Mouse (Mus musculus): ENCODE data around the gene Edaradd. TPM values are rescaled to one million over a fixed set of nuclear protein-coding genes. Genes with fewer than 3 reads are reported as not detected.
A peak's percentile ranks its signal among the peaks of the same experiment; 100 is the strongest.

Gene Edaradd
- polyA plus RNA-seq, 1 experiment from 2014 or later = 2.6 TPM

- Histone ChIP-seq H3K27me3 (replicated peaks; ENCODE audit: control insufficient read depth, insufficient read depth, low read length) (no peaks in the 10 kb centered on the region), H3K9me3 (ENCODE audit: control insufficient read depth, low read length) (no peaks in the 10 kb centered on the region), H3K4me2 (ENCODE audit: low read length) (no peak overlapping the region), H3K9ac (replicated peaks; ENCODE audit: low read depth, low read length) (no peak overlapping the region), H3K27ac (ENCODE audit: low read length) (no peak overlapping the region), H3K4me3 (replicated peaks; ENCODE audit: low read length) (no peak overlapping the region), H3K4me1 (replicated peaks; ENCODE audit: control insufficient read depth, insufficient read depth, low read length) (no peaks in the 10 kb centered on the region), H3K36me3 (ENCODE audit: control insufficient read depth, insufficient read depth) (no peaks in the 10 kb centered on the region)
- no peak for ATAC-seq
- 94% methylated on average over 4 of the region's 4 CpGs for WGBS
Observed at GRCm38 (mm10) chr13:12525678-12526077, 5.4 kb upstream of the Edaradd start.

GRCm38 (mm10) chr13:12522346-12522745, 2.1 kb upstream of the Edaradd start:
- Histone ChIP-seq H3K9me3 (ENCODE audit: control insufficient read depth, low read length) (no peaks in the 10 kb centered on the region), H3K4me1 (replicated peaks; ENCODE audit: control insufficient read depth, insufficient read depth, low read length) (0 out of 2 replicates have a peak, but pooled peaks cover 2% of the 10 kb centered on the region), H3K36me3 (ENCODE audit: control insufficient read depth, insufficient read depth) (no peaks in the 10 kb centered on the region), H3K27ac (ENCODE audit: low read length) (no peak overlapping the region), H3K27me3 (replicated peaks; ENCODE audit: control insufficient read depth, insufficient read depth, low read length) (no peaks in the 10 kb centered on the region; the same call in none of the 2 replicates), H3K4me2 (ENCODE audit: low read length) (no peak overlapping the region), H3K4me3 (replicated peaks; ENCODE audit: low read length) (no peak overlapping the region), H3K9ac (replicated peaks; ENCODE audit: low read depth, low read length) (no peak overlapping the region)
- ATAC-seq = no peak

- H3K27me3 ChIP-seq (replicated peaks; ENCODE audit: control insufficient read depth, insufficient read depth, low read length) = no peaks in the 10 kb centered on the region; the same call in none of the 2 replicates
- peak overlapping the region; percentile 85 for H3K4me2 ChIP-seq (ENCODE audit: low read length)
- H3K4me1 ChIP-seq (replicated peaks; ENCODE audit: control insufficient read depth, insufficient read depth, low read length) = 0 out of 2 replicates have a peak, but pooled peaks cover 2% of the 10 kb centered on the region
- WGBS = 3% methylated on average over 18 of the region's 18 CpGs
- no peaks in the 10 kb centered on the region for H3K36me3 ChIP-seq (ENCODE audit: control insufficient read depth, insufficient read depth)
- peak; percentile 56; the same call in 1 of the 2 replicates for ATAC-seq
- H3K27ac ChIP-seq (ENCODE audit: low read length) = no peak overlapping the region
- H3K9ac ChIP-seq (replicated peaks; ENCODE audit: low read depth, low read length) = peak overlapping the region; percentile 39
- H3K4me3 ChIP-seq (replicated peaks; ENCODE audit: low read length) = peak overlapping the region; percentile 53
- no peaks in the 10 kb centered on the region for H3K9me3 ChIP-seq (ENCODE audit: control insufficient read depth, low read length)
Observed at GRCm38 (mm10) chr13:12519371-12519770, 867 bp downstream of the Edaradd start.

- Histone ChIP-seq H3K4me3 (replicated peaks; ENCODE audit: low read length) (no peak overlapping the region), H3K27me3 (replicated peaks; ENCODE audit: control insufficient read depth, insufficient read depth, low read length) (no peaks in the 10 kb centered on the region), H3K27ac (ENCODE audit: low read length) (no peak overlapping the region), H3K4me2 (ENCODE audit: low read length) (no peak overlapping the region), H3K9me3 (ENCODE audit: control insufficient read depth, low read length) (no peaks in the 10 kb centered on the region), H3K9ac (replicated peaks; ENCODE audit: low read depth, low read length) (no peak overlapping the region), H3K36me3 (ENCODE audit: control insufficient read depth, insufficient read depth) (no peaks in the 10 kb centered on the region), H3K4me1 (replicated peaks; ENCODE audit: control insufficient read depth, insufficient read depth, low read length) (no peaks in the 10 kb centered on the region)
- 73% methylated on average over 9 of the region's 9 CpGs for WGBS
- ATAC-seq = no peak
Observed at GRCm38 (mm10) chr13:12511189-12511965, 8.9 kb downstream of the Edaradd start.

GRCm38 (mm10) chr13:12510032-12510431, 10.2 kb downstream of the Edaradd start:
- H3K4me1 ChIP-seq (replicated peaks; ENCODE audit: control insufficient read depth, insufficient read depth, low read length) = no peaks in the 10 kb centered on the region
- H3K27ac ChIP-seq (ENCODE audit: low read length) = no peak overlapping the region
- 96% methylated on average over 6 of the region's 6 CpGs for WGBS
- ATAC-seq = no peak
- H3K9ac ChIP-seq (replicated peaks; ENCODE audit: low read depth, low read length) = no peak overlapping the region
- no peak overlapping the region for H3K4me3 ChIP-seq (replicated peaks; ENCODE audit: low read length)
- no peaks in the 10 kb centered on the region for H3K36me3 ChIP-seq (ENCODE audit: control insufficient read depth, insufficient read depth)
- no peaks in the 10 kb centered on the region for H3K9me3 ChIP-seq (ENCODE audit: control insufficient read depth, low read length)
- no peaks in the 10 kb centered on the region for H3K27me3 ChIP-seq (replicated peaks; ENCODE audit: control insufficient read depth, insufficient read depth, low read length)
- no peak overlapping the region for H3K4me2 ChIP-seq (ENCODE audit: low read length)

- Histone ChIP-seq H3K4me1 (replicated peaks; ENCODE audit: control insufficient read depth, insufficient read depth, low read length) (peaks cover 6% of the 10 kb centered on the region; the same call in 1 of the 2 replicates), H3K4me3 (replicated peaks; ENCODE audit: low read length) (no peak overlapping the region), H3K4me2 (ENCODE audit: low read length) (no peak overlapping the region), H3K9ac (replicated peaks; ENCODE audit: low read depth, low read length) (no peak overlapping the region), H3K9me3 (ENCODE audit: control insufficient read depth, low read length) (no peaks in the 10 kb centered on the region), H3K36me3 (ENCODE audit: control insufficient read depth, insufficient read depth) (no peaks in the 10 kb centered on the region), H3K27ac (ENCODE audit: low read length) (no peak overlapping the region), H3K27me3 (replicated peaks; ENCODE audit: control insufficient read depth, insufficient read depth, low read length) (no peaks in the 10 kb centered on the region)
- no peak for ATAC-seq
- WGBS = 93% methylated on average over 6 of the region's 6 CpGs
Observed at GRCm38 (mm10) chr13:12507426-12507825, 12.8 kb downstream of the Edaradd start.

- ATAC-seq = no peak
- WGBS = 84% methylated on average over 3 of the region's 3 CpGs
- Histone ChIP-seq H3K36me3 (ENCODE audit: control insufficient read depth, insufficient read depth) (no peaks in the 10 kb centered on the region), H3K9me3 (ENCODE audit: control insufficient read depth, low read length) (no peaks in the 10 kb centered on the region), H3K9ac (replicated peaks; ENCODE audit: low read depth, low read length) (no peak overlapping the region), H3K4me3 (replicated peaks; ENCODE audit: low read length) (no peak overlapping the region), H3K4me1 (replicated peaks; ENCODE audit: control insufficient read depth, insufficient read depth, low read length) (peaks cover 6% of the 10 kb centered on the region; the same call in 1 of the 2 replicates), H3K4me2 (ENCODE audit: low read length) (no peak overlapping the region), H3K27me3 (replicated peaks; ENCODE audit: control insufficient read depth, insufficient read depth, low read length) (no peaks in the 10 kb centered on the region), H3K27ac (ENCODE audit: low read length) (no peak overlapping the region)
Observed at GRCm38 (mm10) chr13:12505359-12505758, 14.9 kb downstream of the Edaradd start.

GRCm38 (mm10) chr13:12503238-12503751, 16.9 kb downstream of the Edaradd start:
- ATAC-seq = peak; percentile 73
- no peak overlapping the region for H3K27ac ChIP-seq (ENCODE audit: low read length)
- 12% methylated on average over 11 of the region's 11 CpGs for WGBS

GRCm38 (mm10) chr13:12502665-12503237, 17.5 kb downstream of the Edaradd start:
- H3K4me1 ChIP-seq (replicated peaks; ENCODE audit: control insufficient read depth, insufficient read depth, low read length) = peaks cover 6% of the 10 kb centered on the region; the same call in 1 of the 2 replicates
- H3K27me3 ChIP-seq (replicated peaks; ENCODE audit: control insufficient read depth, insufficient read depth, low read length) = no peaks in the 10 kb centered on the region
- no peaks in the 10 kb centered on the region for H3K9me3 ChIP-seq (ENCODE audit: control insufficient read depth, low read length)
- no peak overlapping the region for H3K27ac ChIP-seq (ENCODE audit: low read length)
- H3K4me2 ChIP-seq (ENCODE audit: low read length) = no peak overlapping the region
- ATAC-seq = no peak
- H3K36me3 ChIP-seq (ENCODE audit: control insufficient read depth, insufficient read depth) = no peaks in the 10 kb centered on the region
- no peak overlapping the region for H3K4me3 ChIP-seq (replicated peaks; ENCODE audit: low read length)
- 18% methylated on average over 4 of the region's 4 CpGs for WGBS
- no peak overlapping the region for H3K9ac ChIP-seq (replicated peaks; ENCODE audit: low read depth, low read length)

More at GRCm38 (mm10) chr13:12503238-12503751, 16.9 kb downstream of the Edaradd start:
- Histone ChIP-seq H3K9me3 (ENCODE audit: control insufficient read depth, low read length) (no peaks in the 10 kb centered on the region), H3K9ac (replicated peaks; ENCODE audit: low read depth, low read length) (no peak overlapping the region), H3K27me3 (replicated peaks; ENCODE audit: control insufficient read depth, insufficient read depth, low read length) (no peaks in the 10 kb centered on the region), H3K4me1 (replicated peaks; ENCODE audit: control insufficient read depth, insufficient read depth, low read length) (peaks cover 6% of the 10 kb centered on the region; the same call in 1 of the 2 replicates), H3K36me3 (ENCODE audit: control insufficient read depth, insufficient read depth) (no peaks in the 10 kb centered on the region), H3K4me2 (ENCODE audit: low read length) (no peak overlapping the region), H3K4me3 (replicated peaks; ENCODE audit: low read length) (no peak overlapping the region)
